Comparison of ENCODE assay signal across 10 mouse cellular contexts in genomic region chr2:59219997-59220789, GRCm38 (mm10). TPM values are rescaled to one million over a fixed set of nuclear protein-coding genes. Genes with fewer than 3 reads are reported as not detected.
DNase-seq lines count a peak whose midpoint lies in the region; ATAC-seq and TF ChIP-seq lines count a peak whose summit lies in the region.
"Had no signal": no experiment of that assay in that cellular context is flagged by ENCODE, and none has a peak within 500 bp of the region (broad histone marks: within the 10 kb centered on the region; RNA-seq: fewer than 3 reads in every experiment).

No protein-coding gene starts in this region.

- H3K9ac ChIP-seq in liver, adult 2 months (ENCODE audit: low read depth, low read length) = no peak overlapping the region
- no peak overlapping the region for H3K9ac ChIP-seq in stomach, embryonic 14.5 days (replicated peaks; ENCODE audit: low read depth, low read length)
- H3K9ac ChIP-seq in forebrain, embryonic 16.5 days (replicated peaks; ENCODE audit: low read depth, low read length) = no peak overlapping the region
- H3K9ac ChIP-seq: neural tube, embryonic 15.5 days had no signal

- peaks cover 31% of the 10 kb centered on the region; the same call in 1 of the 2 replicates for H3K79me2 ChIP-seq in liver, adult 2 months (ENCODE audit: control insufficient read depth, insufficient read depth, low read length)

- H3K27ac ChIP-seq in liver, adult 2 months (replicated peaks; ENCODE audit: insufficient read depth, low read depth, low read length) = peak overlapping the region; percentile 48
- H3K27ac ChIP-seq in stomach, embryonic 14.5 days (ENCODE audit: low read length) = peak overlapping the region; percentile 76
- no peak overlapping the region for H3K27ac ChIP-seq in forebrain, embryonic 16.5 days (ENCODE audit: low read length)
- H3K27ac ChIP-seq: macrophage; neural tube, embryonic 15.5 days had no signal

- H3K36me3 ChIP-seq in liver, adult 2 months (ENCODE audit: control insufficient read depth, insufficient read depth, low read length) = no peaks in the 10 kb centered on the region; the same call in 1 of the 2 replicates
- no peaks in the 10 kb centered on the region; the same call in 1 of the 2 replicates for H3K36me3 ChIP-seq in stomach, embryonic 14.5 days (ENCODE audit: control insufficient read depth, insufficient read depth, low read length)
- no peaks in the 10 kb centered on the region for H3K36me3 ChIP-seq in forebrain, embryonic 16.5 days (ENCODE audit: control insufficient read depth, insufficient read depth)
- H3K36me3 ChIP-seq: neural tube, embryonic 15.5 days had no signal

- no peaks in the 10 kb centered on the region for H3K27me3 ChIP-seq in liver, adult 2 months (ENCODE audit: control insufficient read depth, insufficient read depth, low read length)
- H3K27me3 ChIP-seq in stomach, embryonic 14.5 days (ENCODE audit: control insufficient read depth, insufficient read depth, low read length) = no peaks in the 10 kb centered on the region
- H3K27me3 ChIP-seq in forebrain, embryonic 16.5 days (replicated peaks; ENCODE audit: control insufficient read depth, insufficient read depth, low read length) = no peaks in the 10 kb centered on the region
- H3K27me3 ChIP-seq: neural tube, embryonic 15.5 days had no signal

- H3K4me1 ChIP-seq in liver, adult 2 months (ENCODE audit: control insufficient read depth, insufficient read depth, low read length) = peaks cover 4% of the 10 kb centered on the region
- peaks cover 15% of the 10 kb centered on the region for H3K4me1 ChIP-seq in stomach, embryonic 14.5 days (ENCODE audit: control insufficient read depth, insufficient read depth, low read length)
- H3K4me1 ChIP-seq in forebrain, embryonic 16.5 days (replicated peaks; ENCODE audit: control insufficient read depth, insufficient read depth, low read length) = peaks cover 8% of the 10 kb centered on the region

- no peak overlapping the region for H3K4me3 ChIP-seq in liver, adult 2 months (ENCODE audit: insufficient read depth, low read depth, low read length)
- H3K4me3 ChIP-seq in stomach, embryonic 14.5 days (ENCODE audit: low read depth, low read length) = no peak overlapping the region
- H3K4me3 ChIP-seq in forebrain, embryonic 16.5 days (replicated peaks; ENCODE audit: low read length) = no peak overlapping the region
- H3K4me3 ChIP-seq: neural tube, embryonic 15.5 days had no signal

- H3K9me3 ChIP-seq in stomach, embryonic 14.5 days (ENCODE audit: control insufficient read depth, low read depth, low read length) = no peaks in the 10 kb centered on the region
- no peaks in the 10 kb centered on the region for H3K9me3 ChIP-seq in forebrain, embryonic 16.5 days (ENCODE audit: control insufficient read depth, low read length)
- H3K9me3 ChIP-seq: neural tube, embryonic 15.5 days had no signal

- 9% methylated on average over 9 of the region's 9 CpGs for WGBS in liver, adult 2 months
- WGBS in stomach, embryonic 14.5 days = 20% methylated on average over 9 of the region's 9 CpGs
- 48% methylated on average over 9 of the region's 9 CpGs for WGBS in forebrain, embryonic 16.5 days

- no peak overlapping the region for H3K4me2 ChIP-seq in stomach, embryonic 14.5 days (replicated peaks; ENCODE audit: low read depth, low read length)
- H3K4me2 ChIP-seq in forebrain, embryonic 16.5 days (ENCODE audit: low read length) = no peak overlapping the region
- H3K4me2 ChIP-seq: neural tube, embryonic 15.5 days had no signal

- peak; percentile 84 for DNase-seq in liver, adult 2 months (ENCODE audit: extremely low read depth, low read depth, low spot score)
- no peak for DNase-seq in liver
- peak; percentile 40 to 42 for DNase-seq in heart, adult 9 months (ENCODE audit: low spot score in 2 of 2)
- DNase-seq in kidney, postnatal 25 days = peak; percentile 55 to 65
- no peak for DNase-seq in adrenal gland, adult (ENCODE audit: inconsistent age in 2 of 2, low spot score in 1 of 2)
- DNase-seq: gastrocnemius, postnatal 25 days had no signal

- TF ChIP-seq CTCF in liver, adult 2 months (IDR thresholded peaks at IDR 0.05; ENCODE audit: low read depth, low read length) = no peak

- ATAC-seq in stomach, embryonic 14.5 days (ENCODE audit: insufficient number of reproducible peaks, insufficient read depth, low FRiP score, low read depth) = peak; percentile 69
- no peak for ATAC-seq in forebrain, embryonic 16.5 days

- no peak for TF ChIP-seq POLR2A in liver, adult 2 months (IDR thresholded peaks at IDR 0.05; ENCODE audit: extremely low read depth, insufficient read depth, low read length)

RNA-seq across cellular contexts. Expression of gene Pkp4, which starts 59.5 kb away (rescaled TPM):
- total RNA-seq in liver, adult 2 months (2014; rRNA removed) = 38.4 and 43.8 TPM in 2 replicates
- polyA plus RNA-seq in liver, adult 2 months (2012; rRNA removed) = 42.7 and 53.3 TPM in 2 replicates
- polyA plus RNA-seq in stomach, embryonic 14.5 days (2014; fragmentation: Nextera tagmentation; extraction: Ambion mirVana) = 45.1 and 45.6 TPM in 2 replicates
- polyA plus RNA-seq in forebrain, embryonic 16.5 days (2015; fragmentation: Nextera tagmentation; extraction: Ambion mirVana) = 24.9 and 26.3 TPM in 2 replicates

RNA-seq across cellular contexts. Expression of gene Ccdc148, which starts 59.7 kb away (rescaled TPM):
- 0.74 and 0.92 TPM in 2 replicates for total RNA-seq in liver, adult 2 months (2014; rRNA removed)
- polyA plus RNA-seq in liver, adult 2 months (2012; rRNA removed) = 0.05 and 0.06 TPM in 2 replicates
- 1.3 and 1.6 TPM in 2 replicates for polyA plus RNA-seq in stomach, embryonic 14.5 days (2014; fragmentation: Nextera tagmentation; extraction: Ambion mirVana)
- 4.6 and 5.8 TPM in 2 replicates for polyA plus RNA-seq in forebrain, embryonic 16.5 days (2015; fragmentation: Nextera tagmentation; extraction: Ambion mirVana)
- total RNA-seq: gastrocnemius, postnatal 25 days had no signal

Comparison
In these comparisons a context has a peak if more than half of its experiments do, and no peak if none do; other contexts are left out.
1. DNase-seq: peak in liver, adult 2 months (single experiment), heart, adult 9 months (2 of 2) and kidney, postnatal 25 days (2 of 2); none in liver (single experiment) and adrenal gland, adult (0 of 2).